Mouse (Mus musculus): ENCODE results near the gene Tmem199. TPM values are rescaled to one million over a fixed set of nuclear protein-coding genes. Genes with fewer than 3 reads are reported as not detected.
"Not testable (repeated sequence)": the region's sequence is repeated elsewhere in the genome, so short reads cannot be mapped to it uniquely, and the experiment has no call there.

Tmem199 gene
- polyA plus RNA-seq, 1 experiment from 2014 or later: 91.8 TPM

DNA sequence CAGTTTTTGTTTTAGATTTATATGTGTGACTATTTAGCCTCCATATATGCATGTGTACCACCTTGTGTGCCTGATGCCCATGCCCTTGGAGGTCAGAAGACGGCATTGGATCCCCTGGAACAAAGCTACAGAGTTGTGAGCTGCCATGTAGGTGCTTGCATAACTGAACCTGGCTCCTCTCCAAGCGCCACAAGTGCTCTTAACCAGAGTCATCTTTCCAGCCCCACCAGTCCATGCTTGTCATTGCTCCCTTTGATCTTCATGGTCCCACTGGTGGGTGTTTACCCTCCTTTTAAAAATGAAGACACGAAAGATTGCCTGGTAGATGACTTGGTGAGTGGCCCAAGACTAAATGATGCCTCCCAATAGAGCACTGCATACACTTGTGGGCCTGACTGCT, 28.4 kb upstream of the Tmem199 start:
- no peak for ATAC-seq (ENCODE audit: low FRiP score, low read depth)
- H3K27ac ChIP-seq (replicated peaks): no peak overlapping the region
- H3K4me3 ChIP-seq: no peak overlapping the region
- no peaks in the 10 kb centered on the region for H3K9me3 ChIP-seq
- no peak overlapping the region for H3K9ac ChIP-seq
- H3K36me3 ChIP-seq: peaks cover 42% of the 10 kb centered on the region
- no peak overlapping the region for H3K4me2 ChIP-seq
- no peaks in the 10 kb centered on the region for H3K27me3 ChIP-seq
- H3K4me1 ChIP-seq (replicated peaks): peaks cover 19% of the 10 kb centered on the region
- 86% methylated on average over 3 of the region's 3 CpGs for WGBS

DNA sequence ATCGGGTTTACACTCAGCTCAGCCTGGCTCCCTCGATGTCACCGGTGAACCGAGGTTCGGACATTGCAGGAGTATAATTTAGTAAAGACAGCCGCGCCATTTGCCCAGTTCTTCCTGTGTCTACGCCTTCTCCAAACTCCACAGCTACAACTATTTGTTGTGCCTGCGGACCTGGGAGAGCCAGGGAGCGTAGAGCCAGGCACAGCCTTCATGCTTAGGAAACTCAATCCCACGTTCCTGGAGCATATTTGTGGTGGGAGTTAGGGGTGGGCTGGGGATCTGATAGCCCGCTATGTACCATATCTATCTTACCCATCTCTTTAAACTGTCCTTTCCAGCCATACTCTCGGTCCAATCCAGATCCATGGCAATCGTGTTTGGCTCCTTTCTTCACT, 24.7 kb upstream of the Tmem199 start:
- Histone ChIP-seq H3K4me2 (peak overlapping the region; percentile 59), H3K36me3 (peaks cover 31% of the 10 kb centered on the region), H3K4me1 (replicated peaks) (peaks cover 32% of the 10 kb centered on the region), H3K27me3 (no peaks in the 10 kb centered on the region), H3K27ac (replicated peaks) (peak overlapping the region; percentile 75), H3K9me3 (no peaks in the 10 kb centered on the region), H3K4me3 (peak overlapping the region; percentile 54), H3K9ac (peak overlapping the region; percentile 54)
- ATAC-seq (ENCODE audit: low FRiP score, low read depth): no peak
- WGBS: 4% methylated on average over 14 of the region's 14 CpGs

DNA sequence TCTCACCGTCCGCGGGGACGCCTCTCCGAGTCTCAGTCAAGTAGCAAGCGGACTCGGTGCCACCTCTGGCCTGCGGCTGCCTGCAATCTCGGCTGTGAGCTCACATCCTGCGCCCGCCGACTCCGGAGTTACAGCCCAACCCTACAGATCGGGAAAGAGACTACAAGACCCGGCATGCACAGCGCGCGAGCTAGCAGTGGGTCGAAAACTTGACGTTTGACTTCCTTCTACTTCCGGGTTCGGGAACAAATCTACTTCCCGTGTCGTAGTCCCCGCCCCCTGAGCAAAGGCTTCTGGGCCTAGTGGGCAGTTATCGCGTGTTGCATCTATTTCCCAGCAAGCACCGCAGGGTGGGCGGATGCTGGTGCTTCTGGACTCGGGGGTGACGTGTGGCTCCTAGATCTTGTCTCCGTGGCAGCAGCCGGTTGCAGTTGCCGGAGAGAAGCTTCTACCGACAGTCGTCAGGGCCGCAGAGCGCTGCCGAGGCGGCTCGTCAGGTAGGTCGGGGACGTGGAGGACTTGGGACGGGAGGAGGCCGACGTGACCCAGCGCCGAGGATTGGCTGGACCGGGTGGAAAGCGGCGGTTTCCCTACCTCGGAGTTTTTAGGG, 24.2 kb upstream of the Tmem199 start, which contains the start of the genes Tnfaip1 and Ift20:
Tnfaip1 (minus strand) TSS at position 253 of the 610 bp plus-strand sequence.
Ift20 (plus strand) TSS at position 282 of the 610 bp plus-strand sequence.
- Histone ChIP-seq H3K9me3 (no peaks in the 10 kb centered on the region), H3K4me3 (peak within 1 kb of the TSS; percentile 54), H3K27me3 (no peaks in the 10 kb centered on the region), H3K4me1 (replicated peaks) (peaks cover 32% of the 10 kb centered on the region), H3K36me3 (peaks cover 27% of the 10 kb centered on the region), H3K27ac (replicated peaks) (peak within 1 kb of the TSS; percentile 92), H3K9ac (peak within 1 kb of the TSS; percentile 80), H3K4me2 (peak within 1 kb of the TSS; percentile 74)
- WGBS: under 1% methylated on average over 52 of the region's 52 CpGs
- ATAC-seq (ENCODE audit: low FRiP score, low read depth): peak; percentile 98

DNA sequence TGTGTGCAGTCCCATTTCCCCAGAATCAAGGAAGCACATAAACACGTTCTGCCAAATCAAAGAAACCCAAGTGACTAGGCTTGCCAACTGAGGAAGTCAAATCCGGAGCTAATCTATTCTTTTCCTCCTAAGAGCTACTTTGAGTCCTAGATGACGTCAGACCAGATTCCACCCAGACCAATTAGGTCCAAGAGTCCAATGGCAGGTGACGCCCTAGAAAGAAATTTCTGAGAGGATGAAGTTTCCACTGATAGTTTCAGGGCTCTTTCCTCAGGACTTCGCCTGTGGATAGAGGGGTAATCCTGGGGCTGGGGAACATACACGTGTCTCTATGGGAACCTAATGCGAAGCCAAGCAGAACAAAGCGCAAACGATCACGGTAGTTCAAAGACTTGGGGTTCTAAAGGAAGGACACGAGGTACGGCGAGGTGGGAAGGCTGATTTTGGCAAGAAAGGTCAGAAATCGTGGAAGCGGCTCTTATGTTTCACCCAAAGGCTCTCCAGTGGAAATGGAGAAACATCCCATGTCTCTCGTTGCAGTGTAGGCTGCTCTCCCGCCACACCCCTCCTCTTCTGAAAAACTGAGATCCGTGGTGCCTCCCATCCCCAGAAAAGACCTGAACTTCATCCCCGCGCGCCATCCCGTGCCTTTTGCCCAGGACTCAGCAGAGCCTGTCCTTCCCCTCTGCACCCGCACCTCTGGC, 23.6 kb upstream of the Tmem199 start:
- peaks cover 21% of the 10 kb centered on the region for H3K36me3 ChIP-seq
- H3K9ac ChIP-seq: peak overlapping the region; percentile 80
- WGBS: under 1% methylated on average over 23 of the region's 23 CpGs
- H3K4me1 ChIP-seq (replicated peaks): peaks cover 32% of the 10 kb centered on the region
- peak overlapping the region; percentile 54 for H3K4me3 ChIP-seq
- peak overlapping the region; percentile 92 for H3K27ac ChIP-seq (replicated peaks)
- ATAC-seq (ENCODE audit: low FRiP score, low read depth): no peak; the same call in 1 of the 2 replicates
- H3K27me3 ChIP-seq: no peaks in the 10 kb centered on the region
- no peaks in the 10 kb centered on the region for H3K9me3 ChIP-seq
- peak overlapping the region; percentile 74 for H3K4me2 ChIP-seq

DNA sequence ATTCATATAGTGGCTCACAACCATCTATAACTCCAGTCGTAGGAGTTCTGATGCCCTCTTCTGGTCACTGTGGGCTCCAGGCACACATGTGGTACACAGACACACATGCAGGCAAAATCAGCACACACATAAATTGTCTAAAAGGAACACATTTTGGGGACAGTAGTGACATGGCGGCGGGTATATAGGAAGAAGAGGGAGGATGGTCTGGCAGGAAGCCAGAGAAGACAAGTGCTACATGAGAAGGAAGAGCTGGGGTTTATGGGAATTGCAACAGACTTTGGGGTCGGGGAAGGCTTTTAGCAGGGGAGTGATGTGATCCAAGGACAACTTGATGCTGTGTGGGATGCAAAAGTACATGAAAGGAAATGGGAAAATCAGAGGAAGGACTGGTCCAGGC, 22.5 kb upstream of the Tmem199 start:
- H3K9ac ChIP-seq: no peak overlapping the region
- H3K9me3 ChIP-seq: no peaks in the 10 kb centered on the region
- peaks cover 32% of the 10 kb centered on the region for H3K4me1 ChIP-seq (replicated peaks)
- 88% methylated on average over 4 of the region's 4 CpGs for WGBS
- peak overlapping the region; percentile 54 for H3K4me3 ChIP-seq
- H3K27me3 ChIP-seq: no peaks in the 10 kb centered on the region
- H3K27ac ChIP-seq (replicated peaks): no peak overlapping the region
- peaks cover 11% of the 10 kb centered on the region for H3K36me3 ChIP-seq
- peak overlapping the region; percentile 74 for H3K4me2 ChIP-seq
- ATAC-seq (ENCODE audit: low FRiP score, low read depth): no peak

DNA sequence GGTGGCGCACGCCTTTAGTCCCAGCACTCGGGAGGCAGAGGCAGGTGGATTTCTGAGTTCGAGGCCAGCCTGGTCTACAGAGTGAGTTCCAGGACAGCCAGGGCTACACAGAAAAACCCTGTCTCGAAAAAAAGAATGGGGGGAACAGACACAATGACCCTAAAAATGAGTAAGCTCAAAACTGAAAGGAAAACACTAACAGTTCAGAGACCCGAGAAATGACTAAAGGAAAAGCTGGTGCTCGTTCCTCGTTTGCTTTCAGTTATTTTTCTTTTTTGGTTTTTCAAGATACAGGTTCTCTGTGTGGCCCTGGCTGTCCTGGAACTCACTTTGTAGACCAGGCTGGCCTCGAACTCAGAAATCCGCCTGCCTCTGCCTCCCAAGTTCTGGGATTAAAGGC, 19.5 kb upstream of the Tmem199 start:
- not testable (repeated sequence) for H3K27ac ChIP-seq (replicated peaks); H3K9ac ChIP-seq; ATAC-seq (ENCODE audit: low FRiP score, low read depth); H3K4me3 ChIP-seq; H3K4me2 ChIP-seq; H3K27me3 ChIP-seq; H3K9me3 ChIP-seq
- peaks cover 26% of the 10 kb centered on the region for H3K36me3 ChIP-seq
- H3K4me1 ChIP-seq (replicated peaks): peaks cover 13% of the 10 kb centered on the region
- WGBS: 96% methylated on average over 10 of the region's 10 CpGs

DNA sequence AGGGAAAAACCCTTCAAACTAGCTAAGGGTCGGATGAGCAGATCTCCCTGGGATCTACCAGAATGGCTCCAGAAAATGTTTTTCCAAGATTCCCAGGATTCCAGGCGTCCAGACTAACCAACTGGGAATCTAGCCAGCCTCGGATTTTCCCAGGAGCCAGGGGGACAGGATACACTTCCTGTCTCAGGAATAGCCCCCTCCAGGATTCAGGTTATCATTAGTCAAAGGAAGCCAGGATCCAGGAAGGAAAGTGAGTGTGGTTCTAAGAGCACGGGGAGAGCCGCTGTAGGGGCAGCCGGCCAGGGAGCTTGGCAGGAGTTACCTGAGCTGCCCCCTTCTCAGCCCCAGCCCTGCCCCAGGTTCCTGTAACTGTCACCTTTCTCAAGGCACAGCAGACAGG, 19.1 kb upstream of the Tmem199 start:
- Histone ChIP-seq H3K9me3 (no peaks in the 10 kb centered on the region), H3K9ac (no peak overlapping the region), H3K27ac (replicated peaks) (no peak overlapping the region; the same call in 1 of the 2 replicates), H3K36me3 (peaks cover 31% of the 10 kb centered on the region), H3K4me1 (replicated peaks) (peaks cover 13% of the 10 kb centered on the region), H3K27me3 (no peaks in the 10 kb centered on the region), H3K4me2 (no peak overlapping the region), H3K4me3 (no peak overlapping the region)
- WGBS: 82% methylated on average over 6 of the region's 6 CpGs
- ATAC-seq (ENCODE audit: low FRiP score, low read depth): no peak

DNA sequence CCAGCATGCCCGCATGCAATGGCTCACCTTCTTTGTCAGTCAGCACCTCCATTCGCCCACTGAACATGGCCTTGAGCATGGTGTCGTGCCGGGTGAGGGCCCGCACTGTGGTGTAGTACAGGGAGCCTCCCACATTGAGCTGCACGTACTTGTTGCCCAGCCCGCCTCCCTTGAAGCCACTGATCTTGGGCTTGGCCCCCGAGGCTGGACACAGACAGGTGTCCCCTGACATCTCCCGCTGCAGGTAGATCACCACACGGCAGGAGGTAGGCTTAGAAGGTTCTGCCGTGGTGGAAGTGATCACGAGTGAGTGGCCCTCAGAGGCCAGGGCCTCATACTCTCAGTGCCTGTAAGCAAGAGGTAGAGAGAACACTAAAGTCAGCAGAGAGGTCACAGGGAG, 18.0 kb upstream of the Tmem199 start:
- ATAC-seq (ENCODE audit: low FRiP score, low read depth): no peak
- Histone ChIP-seq H3K4me2 (no peak overlapping the region), H3K4me3 (no peak overlapping the region), H3K9me3 (no peaks in the 10 kb centered on the region), H3K4me1 (replicated peaks) (peaks cover 9% of the 10 kb centered on the region), H3K27me3 (no peaks in the 10 kb centered on the region), H3K9ac (no peak overlapping the region), H3K27ac (replicated peaks) (0 out of 2 replicates have a peak overlapping the region, but pooled peaks have one; percentile 37), H3K36me3 (peaks cover 41% of the 10 kb centered on the region)
- WGBS: 95% methylated on average over 12 of the region's 12 CpGs

DNA sequence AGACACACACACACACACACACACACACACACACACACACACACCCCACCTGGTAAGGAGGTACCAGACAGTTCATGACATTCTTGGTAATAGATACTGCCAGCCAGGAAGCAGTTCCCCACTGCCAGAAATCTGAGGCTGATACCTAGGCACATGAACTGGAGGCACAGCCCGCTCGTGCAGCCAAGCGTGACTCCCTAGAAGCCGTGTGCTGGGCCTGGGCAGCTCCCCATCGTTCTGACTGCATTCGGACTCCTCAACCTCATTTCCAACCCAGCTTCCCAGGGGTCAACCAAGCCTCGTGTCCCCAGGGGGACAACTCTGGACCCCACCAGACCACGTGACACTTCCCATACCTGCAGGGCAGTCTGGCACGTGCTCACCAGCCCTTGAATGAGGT, 16.7 kb upstream of the Tmem199 start:
- Histone ChIP-seq H3K36me3 (peaks cover 53% of the 10 kb centered on the region), H3K4me2 (no peak overlapping the region), H3K9ac (no peak overlapping the region), H3K9me3 (no peaks in the 10 kb centered on the region), H3K4me1 (replicated peaks) (no peaks in the 10 kb centered on the region; the same call in 1 of the 2 replicates), H3K27me3 (no peaks in the 10 kb centered on the region), H3K27ac (replicated peaks) (no peak overlapping the region), H3K4me3 (no peak overlapping the region)
- 85% methylated on average over 9 of the region's 9 CpGs for WGBS
- ATAC-seq (ENCODE audit: low FRiP score, low read depth): no peak

DNA sequence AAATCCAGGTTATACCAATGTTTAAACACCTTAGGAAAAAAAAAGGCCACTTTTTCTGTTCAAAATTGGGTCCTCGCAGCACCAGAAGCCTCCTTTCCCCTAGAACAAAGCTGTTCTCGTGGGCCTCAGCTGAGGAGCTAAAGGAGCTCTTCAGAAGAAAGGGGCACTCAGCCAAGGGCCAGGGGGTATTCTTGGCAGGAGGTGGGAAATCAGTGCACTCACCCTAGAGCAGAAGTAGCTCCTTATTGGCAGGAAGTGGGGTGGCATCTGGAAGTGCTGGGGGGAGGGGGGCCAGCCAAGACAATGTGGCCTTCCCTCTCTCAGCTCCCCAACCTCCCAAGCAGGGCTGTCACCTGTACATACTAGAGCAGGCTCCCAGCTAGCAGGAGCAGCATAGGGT, 12.9 kb upstream of the Tmem199 start:
- ATAC-seq (ENCODE audit: low FRiP score, low read depth): no peak
- Histone ChIP-seq H3K9ac (no peak overlapping the region), H3K4me2 (no peak overlapping the region), H3K27ac (replicated peaks) (0 out of 2 replicates have a peak overlapping the region, but pooled peaks have one; percentile 20), H3K9me3 (no peaks in the 10 kb centered on the region), H3K4me3 (no peak overlapping the region), H3K27me3 (no peaks in the 10 kb centered on the region), H3K36me3 (peaks cover 89% of the 10 kb centered on the region), H3K4me1 (replicated peaks) (no peaks in the 10 kb centered on the region)
- 61% methylated on average over 2 of the region's 2 CpGs for WGBS

DNA sequence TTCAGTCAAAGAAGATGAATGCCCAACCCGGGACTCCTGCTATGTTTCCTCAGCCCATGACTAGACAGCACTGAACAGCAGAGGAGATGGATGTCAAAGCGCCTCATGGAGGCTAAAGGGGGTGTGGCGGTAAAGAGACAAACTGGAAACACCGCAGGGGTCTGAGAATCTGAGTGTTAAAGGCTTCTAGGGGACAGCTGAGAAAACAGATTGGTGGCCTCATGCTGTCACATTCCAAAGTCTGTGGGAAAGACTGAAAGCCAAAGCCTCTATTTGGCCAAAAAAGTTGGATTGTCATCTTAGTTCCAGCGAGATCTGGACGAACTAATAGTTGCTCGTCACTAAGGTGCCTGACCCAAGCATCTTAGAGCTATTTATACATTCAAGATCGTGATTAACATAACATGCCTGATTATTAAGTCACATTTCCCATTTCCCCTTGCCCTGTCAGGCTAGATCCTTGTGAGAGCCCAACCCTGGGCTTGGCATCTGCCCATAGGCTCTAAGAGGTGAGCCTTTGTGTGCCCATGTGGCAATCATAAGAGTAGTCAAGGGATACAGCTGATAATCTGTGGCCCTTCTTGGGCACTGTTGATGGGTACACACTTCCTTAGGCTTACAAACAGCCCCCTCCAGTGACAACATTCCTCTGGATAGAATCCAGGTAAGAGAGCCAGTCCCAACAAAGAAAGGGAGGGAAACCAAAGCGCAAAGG, 11.4 kb upstream of the Tmem199 start:
- Histone ChIP-seq H3K27me3 (no peaks in the 10 kb centered on the region), H3K4me3 (no peak overlapping the region), H3K9me3 (no peaks in the 10 kb centered on the region), H3K9ac (no peak overlapping the region), H3K36me3 (peaks cover 95% of the 10 kb centered on the region), H3K27ac (replicated peaks) (0 out of 2 replicates have a peak overlapping the region, but pooled peaks have one; percentile 20), H3K4me2 (no peak overlapping the region), H3K4me1 (replicated peaks) (no peaks in the 10 kb centered on the region)
- 65% methylated on average over 9 of the region's 9 CpGs for WGBS
- ATAC-seq (ENCODE audit: low FRiP score, low read depth): no peak

DNA sequence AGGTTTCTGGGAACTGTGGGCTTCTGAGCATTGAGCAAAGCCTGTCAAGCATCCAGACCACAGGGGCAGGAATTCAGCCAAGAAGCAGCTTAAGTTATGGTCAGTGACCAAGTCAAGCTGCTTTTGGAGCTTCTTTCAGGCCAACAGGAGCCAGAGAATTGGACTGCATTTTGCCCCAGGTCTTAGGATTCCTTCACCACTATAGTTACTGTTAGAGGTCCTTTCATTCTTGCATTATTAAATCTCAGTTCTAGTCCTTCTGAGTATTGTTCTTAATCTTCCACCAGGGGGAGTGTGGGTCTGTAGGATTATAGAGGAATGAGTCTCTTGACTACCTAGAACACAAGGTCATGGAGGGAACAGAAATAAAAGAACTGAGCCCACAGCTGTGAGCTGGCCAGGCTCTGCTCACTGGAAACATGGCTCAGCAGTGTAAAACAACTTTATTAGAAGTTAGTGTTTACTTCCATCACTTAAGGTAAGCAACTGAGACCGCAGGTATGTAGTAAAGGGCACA, 10.6 kb upstream of the Tmem199 start:
- no peak overlapping the region for H3K9ac ChIP-seq
- H3K27me3 ChIP-seq: no peaks in the 10 kb centered on the region
- 86% methylated on average over 1 of the region's 1 CpGs for WGBS
- no peaks in the 10 kb centered on the region for H3K9me3 ChIP-seq
- no peak overlapping the region for H3K4me2 ChIP-seq
- no peaks in the 10 kb centered on the region for H3K4me1 ChIP-seq (replicated peaks)
- no peak overlapping the region for H3K4me3 ChIP-seq
- ATAC-seq (ENCODE audit: low FRiP score, low read depth): no peak
- 0 out of 2 replicates have a peak overlapping the region, but pooled peaks have one; percentile 20 for H3K27ac ChIP-seq (replicated peaks)
- H3K36me3 ChIP-seq: peaks cover 96% of the 10 kb centered on the region
